Mouse (Mus musculus): ENCODE results near the gene Rpl3.

- TF ChIP-seq POLR2A (IDR thresholded peaks at IDR 0.05; ENCODE audit: insufficient read depth, low read depth, low read length) (no peak), CTCF (IDR thresholded peaks at IDR 0.05; ENCODE audit: insufficient read depth, low read depth, low read length) (no peak)
These were observed 15.8 kb downstream of the Rpl3 start for GRCm38 (mm10) chr15:80075733-80076337.
